Mouse (Mus musculus) bone marrow macrophage, adult 2 months (primary cell): Measurements from ENCODE around the gene Tubb4b.

Experiments
- CTCF ChIP-seq: IDR thresholded peaks from 2 replicates; pipeline ENCODE4 v1.5.1; 2012; ENCODE audit warnings: low read depth, mild to moderate bottlenecking, low read length, moderate library complexity
- POLR2A ChIP-seq: IDR thresholded peaks from 2 replicates; pipeline ENCODE4 v1.6.1; 2012; ENCODE audit warnings: mild to moderate bottlenecking, low read depth, low read length, borderline replicate concordance

DNA sequence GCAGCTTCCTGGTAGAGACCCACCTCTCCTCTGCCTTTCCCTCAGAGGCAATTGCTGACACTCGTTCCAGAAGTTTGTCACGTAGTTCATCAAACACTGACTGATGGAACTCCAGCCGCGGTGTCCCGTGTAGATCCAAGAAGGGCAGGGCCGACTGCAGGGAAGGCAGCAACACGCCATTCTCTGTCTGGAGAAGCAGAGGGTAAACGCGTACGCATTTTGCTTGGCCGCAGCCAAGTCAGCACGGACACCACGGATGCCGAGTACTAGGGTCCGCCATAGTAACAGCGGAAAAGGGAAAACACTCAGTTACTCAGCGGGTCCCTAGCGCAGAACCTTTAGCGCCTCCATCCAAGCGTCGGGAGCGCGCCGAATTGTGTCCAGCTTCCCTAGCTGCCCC, 13.8 kb downstream of the Tubb4b start:
- TF ChIP-seq CTCF, result no peak
- no peak for TF ChIP-seq POLR2A
